Mouse (Mus musculus) kidney, adult 2 months (tissue): Measurements from ENCODE around the gene Hist1h1d.

Experiments
- CTCF ChIP-seq: fragments of 200-500 bp; conservative IDR thresholded peaks from 2 replicates; pipeline ENCODE4 v1.5.1; 2011; ENCODE audit warnings: low read depth, mild to moderate bottlenecking, control low read depth, low read length, moderate library complexity, mixed read lengths; ENCODE audit not compliant: insufficient read depth, insufficient read length
- POLR2A ChIP-seq: fragments of 200-500 bp; IDR thresholded peaks from one replicate; pipeline ENCODE4 v1.6.1; 2011; ENCODE audit warnings: low read depth, low read length, control low read depth

GRCm38 (mm10) chr13:23576906-23577639, 24.0 kb downstream of the Hist1h1d start:
- no peak for TF ChIP-seq CTCF
- TF ChIP-seq POLR2A = no peak
